Comparison of ENCODE assay signal across 9 mouse cellular contexts in genomic region chr2:102658661-102659520, GRCm38 (mm10). TPM values are rescaled to one million over a fixed set of nuclear protein-coding genes. Genes with fewer than 3 reads are reported as not detected.
DNase-seq lines count a peak whose midpoint lies in the region; ATAC-seq and TF ChIP-seq lines count a peak whose summit lies in the region.
"Had no signal": no experiment of that assay in that cellular context is flagged by ENCODE, and none has a peak within 500 bp of the region (broad histone marks: within the 10 kb centered on the region; RNA-seq: fewer than 3 reads in every experiment).

No protein-coding gene starts in this region.

- peak overlapping the region; percentile 68 for H3K9ac ChIP-seq in heart, embryonic 16.5 days (ENCODE audit: low read length)

- peaks cover 5% of the 10 kb centered on the region; the same call in 1 of the 2 replicates for H3K4me1 ChIP-seq in spleen, adult 2 months (ENCODE audit: control insufficient read depth, insufficient read depth, insufficient read length)
- peaks cover 5% of the 10 kb centered on the region; the same call in 1 of the 2 replicates for H3K4me1 ChIP-seq in heart, embryonic 16.5 days (ENCODE audit: control insufficient read depth, insufficient read depth, low read length)

- H3K4me3 ChIP-seq in spleen, adult 2 months (ENCODE audit: extremely low read depth, insufficient read depth, insufficient read length), result peak overlapping the region; percentile 14; the same call in 1 of the 2 replicates
- peak overlapping the region; percentile 71 for H3K4me3 ChIP-seq in heart, embryonic 16.5 days (ENCODE audit: low read length)

- peak; percentile 71 for ATAC-seq in heart, embryonic 16.5 days (replicated peaks; ENCODE audit: extremely low read depth, insufficient read depth, low FRiP score)
- ATAC-seq in monocyte, adult 5-6 weeks (replicated peaks; ENCODE audit: insufficient number of reproducible peaks, low FRiP score, low TSS enrichment, poor library complexity, severe bottlenecking), result no peak

- 2% methylated on average over 74 of the region's 80 CpGs for WGBS in spleen, adult 2 months
- WGBS in heart, embryonic 16.5 days, result 1% methylated on average over 63 of the region's 80 CpGs

- peak overlapping the region; percentile 99 for H3K4me2 ChIP-seq in heart, embryonic 16.5 days (ENCODE audit: low read depth, low read length)

- H3K27me3 ChIP-seq in spleen, adult 2 months (ENCODE audit: control insufficient read depth, insufficient read depth, low read length), result peaks cover 14% of the 10 kb centered on the region
- peaks cover 25% of the 10 kb centered on the region for H3K27me3 ChIP-seq in heart, embryonic 16.5 days (ENCODE audit: control insufficient read depth, insufficient read depth, low read length)

- no peaks in the 10 kb centered on the region for H3K36me3 ChIP-seq in spleen, adult 2 months (ENCODE audit: control insufficient read depth, insufficient read depth, low read length)
- H3K36me3 ChIP-seq in heart, embryonic 16.5 days (ENCODE audit: control insufficient read depth, insufficient read depth), result no peaks in the 10 kb centered on the region

- TF ChIP-seq POLR2A in spleen, adult 2 months (IDR thresholded peaks at IDR 0.05; ENCODE audit: low read depth, low read length), result no peak

- no peak for TF ChIP-seq CTCF in spleen, adult 2 months (IDR thresholded peaks at IDR 0.05; ENCODE audit: extremely low read depth, insufficient read depth, insufficient read length, insufficient replicate concordance)

- H3K27ac ChIP-seq in spleen, adult 2 months (ENCODE audit: insufficient read depth, low read length), result no peak overlapping the region
- no peak overlapping the region for H3K27ac ChIP-seq in heart, embryonic 16.5 days (ENCODE audit: low read length)

- H3K9me3 ChIP-seq in heart, embryonic 16.5 days (replicated peaks; ENCODE audit: control insufficient read depth, low read length), result no peaks in the 10 kb centered on the region

- no peak for DNase-seq in spleen, adult 2 months (ENCODE audit: low read depth in 1 of 2, low spot score in 2 of 2)
- no peak for DNase-seq in spleen, postnatal 10 days (ENCODE audit: low spot score in 2 of 2)
- DNase-seq in embryo, embryonic 9.5 days (ENCODE audit: extremely low spot score), result peak; percentile 62
- DNase-seq in layer of hippocampus, postnatal 14 days (ENCODE audit: low spot score in 2 of 2), result peak; percentile 74 to 78
- peak; percentile 49 for DNase-seq in lung, postnatal 10 days
- peak; percentile 85 to 86 for DNase-seq in right cerebral cortex, postnatal 10 days (ENCODE audit: low spot score in 2 of 2)

RNA-seq across cellular contexts. Expression of gene Slc1a2, which starts 0.4 kb away (rescaled TPM):
- polyA plus RNA-seq in spleen, adult 2 months (2012; rRNA removed), result 2.5 and 3.1 TPM in 2 replicates
- 0.14 and 0.32 TPM in 2 replicates for polyA plus RNA-seq in heart, embryonic 16.5 days (2015; fragmentation: Nextera tagmentation; extraction: Ambion mirVana)
- total RNA-seq in layer of hippocampus, postnatal 14 days (2021), result 1,000 to 10,000 TPM; 2,253 to 2,477 TPM
- total RNA-seq in monocyte, adult 5-6 weeks (2017), result 0.11 TPM in 1 of 3 replicates, not detected in the others
- total RNA-seq: neutrophil, adult 5-6 weeks had no signal

Comparison
In these comparisons a context has a peak if more than half of its experiments do, and no peak if none do; other contexts are left out.
1. DNase-seq: peak in embryo, embryonic 9.5 days (single experiment), layer of hippocampus, postnatal 14 days (2 of 2), lung, postnatal 10 days (single experiment) and right cerebral cortex, postnatal 10 days (2 of 2); none in spleen, adult 2 months (0 of 2) and spleen, postnatal 10 days (0 of 2).
2. RNA of gene Slc1a2, which starts 0.4 kb away (total RNA-seq): 2,253 to 2,477 TPM in layer of hippocampus, postnatal 14 days; 0.11 TPM in monocyte, adult 5-6 weeks; every median in the first group is over 1,000 times any median in the second.